In the genomic region with DNA sequence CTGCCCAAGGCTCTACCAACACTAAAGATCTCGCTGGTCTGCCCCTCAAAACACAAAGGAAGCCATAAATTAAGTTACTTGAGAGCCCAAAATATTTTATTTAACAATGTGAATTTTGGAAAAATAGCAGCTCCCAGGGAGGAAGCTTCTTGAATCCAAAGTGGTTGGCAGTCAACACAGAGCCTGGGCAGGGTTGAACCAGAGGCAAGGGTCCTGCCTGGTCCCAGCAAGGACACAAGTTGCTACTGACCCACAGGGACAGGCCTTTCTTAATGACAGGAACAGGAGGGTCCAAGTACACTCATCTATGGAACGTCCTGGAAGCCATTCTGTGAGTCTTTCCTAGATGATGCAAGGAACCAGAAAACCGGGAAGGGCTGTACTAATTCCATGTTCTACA, we compare ENCODE assay signal across 7 mouse cellular contexts. TPM values are rescaled to one million over a fixed set of nuclear protein-coding genes. Genes with fewer than 3 reads are reported as not detected.
DNase-seq lines count a peak whose midpoint lies in the region; ATAC-seq and TF ChIP-seq lines count a peak whose summit lies in the region.

No protein-coding gene starts in this region.

- no peak for DNase-seq in lung, postnatal 0 days (ENCODE audit: low spot score)
- DNase-seq in lung, adult 2 months: no peak
- no peak for DNase-seq in stomach, postnatal 0 days (ENCODE audit: low spot score)
- DNase-seq in layer of hippocampus, adult 8-10 months (ENCODE audit: low spot score in 2 of 2): no peak
- no peak for DNase-seq in gastrocnemius, postnatal 25 days

- peak overlapping the region; percentile 85; the same call in 1 of the 2 replicates for H3K4me3 ChIP-seq in lung, postnatal 0 days (ENCODE audit: low read depth, low read length)
- H3K4me3 ChIP-seq in lung, adult 2 months (replicated peaks; ENCODE audit: extremely low read depth, low read depth, low read length): no peak overlapping the region
- peak overlapping the region; percentile 88 for H3K4me3 ChIP-seq in forebrain, embryonic 15.5 days
- H3K4me3 ChIP-seq in liver, embryonic 12.5 days: peak overlapping the region; percentile 84
- H3K4me3 ChIP-seq in stomach, postnatal 0 days (ENCODE audit: low read depth, low read length): no peak overlapping the region

- no peaks in the 10 kb centered on the region for H3K27me3 ChIP-seq in lung, postnatal 0 days (replicated peaks; ENCODE audit: insufficient read depth, low read length)
- H3K27me3 ChIP-seq in forebrain, embryonic 15.5 days: no peaks in the 10 kb centered on the region
- H3K27me3 ChIP-seq in liver, embryonic 12.5 days (replicated peaks): no peaks in the 10 kb centered on the region
- H3K27me3 ChIP-seq in stomach, postnatal 0 days (ENCODE audit: control insufficient read depth, insufficient read depth, low read length): no peaks in the 10 kb centered on the region

- peak overlapping the region; percentile 78; the same call in 1 of the 2 replicates for H3K9ac ChIP-seq in lung, postnatal 0 days (replicated peaks; ENCODE audit: low read depth)
- peak overlapping the region; percentile 93; the same call in 1 of the 2 replicates for H3K9ac ChIP-seq in forebrain, embryonic 15.5 days (replicated peaks)
- peak overlapping the region; percentile 88; the same call in 1 of the 2 replicates for H3K9ac ChIP-seq in liver, embryonic 12.5 days
- H3K9ac ChIP-seq in stomach, postnatal 0 days (ENCODE audit: low read length): 0 out of 2 replicates have a peak overlapping the region, but pooled peaks have one; percentile 94

- no peaks in the 10 kb centered on the region for H3K9me3 ChIP-seq in lung, postnatal 0 days (ENCODE audit: low read length)
- H3K9me3 ChIP-seq in forebrain, embryonic 15.5 days: no peaks in the 10 kb centered on the region
- no peaks in the 10 kb centered on the region for H3K9me3 ChIP-seq in liver, embryonic 12.5 days (replicated peaks)
- no peaks in the 10 kb centered on the region for H3K9me3 ChIP-seq in stomach, postnatal 0 days (ENCODE audit: control insufficient read depth, low read length)

- peaks cover 11% of the 10 kb centered on the region; the same call in 1 of the 2 replicates for H3K4me1 ChIP-seq in lung, postnatal 0 days (ENCODE audit: insufficient read depth, low read depth, low read length)
- H3K4me1 ChIP-seq in lung, adult 2 months (ENCODE audit: control insufficient read depth, insufficient read depth, low read length): peaks cover 11% of the 10 kb centered on the region
- H3K4me1 ChIP-seq in forebrain, embryonic 15.5 days: peaks cover 40% of the 10 kb centered on the region
- peaks cover 52% of the 10 kb centered on the region for H3K4me1 ChIP-seq in liver, embryonic 12.5 days
- H3K4me1 ChIP-seq in stomach, postnatal 0 days (replicated peaks; ENCODE audit: control insufficient read depth, insufficient read depth): peaks cover 10% of the 10 kb centered on the region

- TF ChIP-seq CTCF in lung, postnatal 0 days (IDR thresholded peaks at IDR 0.05): no peak
- TF ChIP-seq CTCF in lung, adult 2 months (IDR thresholded peaks at IDR 0.05; ENCODE audit: insufficient read depth, low read length): no peak
- no peak for TF ChIP-seq CTCF in stomach, postnatal 0 days (IDR thresholded peaks at IDR 0.05; ENCODE audit: low read depth)

- peaks cover 15% of the 10 kb centered on the region; the same call in 1 of the 2 replicates for H3K36me3 ChIP-seq in lung, postnatal 0 days (ENCODE audit: insufficient read depth, low read length)
- peaks cover 29% of the 10 kb centered on the region for H3K36me3 ChIP-seq in forebrain, embryonic 15.5 days
- peaks cover 63% of the 10 kb centered on the region for H3K36me3 ChIP-seq in liver, embryonic 12.5 days
- H3K36me3 ChIP-seq in stomach, postnatal 0 days (ENCODE audit: control insufficient read depth, insufficient read depth, low read length): peaks cover 16% of the 10 kb centered on the region

- 58% methylated on average over 3 of the region's 3 CpGs for WGBS in lung, postnatal 0 days
- WGBS in lung, adult 2 months: 56% methylated on average over 3 of the region's 3 CpGs
- 63% methylated on average over 3 of the region's 3 CpGs for WGBS in forebrain, embryonic 15.5 days
- 59% methylated on average over 3 of the region's 3 CpGs for WGBS in liver, embryonic 12.5 days (ENCODE audit: insufficient replicate concordance)
- WGBS in stomach, postnatal 0 days: 43% methylated on average over 3 of the region's 3 CpGs

- 0 out of 2 replicates have a peak overlapping the region, but pooled peaks have one; percentile 85 for H3K27ac ChIP-seq in lung, postnatal 0 days (ENCODE audit: low read length)
- no peak overlapping the region for H3K27ac ChIP-seq in forebrain, embryonic 15.5 days (replicated peaks)
- 0 out of 2 replicates have a peak overlapping the region, but pooled peaks have one; percentile 23 for H3K27ac ChIP-seq in liver, embryonic 12.5 days
- peak overlapping the region; percentile 56; the same call in 1 of the 2 replicates for H3K27ac ChIP-seq in stomach, postnatal 0 days (replicated peaks)

- TF ChIP-seq POLR2A in lung, adult 2 months (IDR thresholded peaks at IDR 0.05; ENCODE audit: borderline replicate concordance, extremely low read depth, low read depth, low read length): no peak

- ATAC-seq in lung, postnatal 0 days: no peak
- ATAC-seq in forebrain, embryonic 15.5 days (replicated peaks): peak; percentile 17; the same call in 1 of the 2 replicates
- ATAC-seq in liver, embryonic 12.5 days: peak; percentile 17
- no peak for ATAC-seq in stomach, postnatal 0 days (ENCODE audit: low FRiP score, low TSS enrichment)

- peak overlapping the region; percentile 79 for H3K4me2 ChIP-seq in lung, postnatal 0 days (replicated peaks; ENCODE audit: low read depth, low read length)
- peak overlapping the region; percentile 77 for H3K4me2 ChIP-seq in forebrain, embryonic 15.5 days (replicated peaks)
- peak overlapping the region; percentile 81 for H3K4me2 ChIP-seq in liver, embryonic 12.5 days
- peak overlapping the region; percentile 17; the same call in 1 of the 2 replicates for H3K4me2 ChIP-seq in stomach, postnatal 0 days (replicated peaks; ENCODE audit: low read depth)

- no peak for TF ChIP-seq EP300 in lung, postnatal 0 days (IDR thresholded peaks at IDR 0.05)
- no peak for TF ChIP-seq EP300 in stomach, postnatal 0 days (optimal IDR thresholded peaks at IDR 0.05)

RNA-seq across cellular contexts. Expression of gene Inpp5e, which starts 0.4 kb away (rescaled TPM):
- 11.0 and 11.2 TPM in 2 replicates for polyA plus RNA-seq in lung, postnatal 0 days (2015; fragmentation: Nextera tagmentation; extraction: Ambion mirVana)
- polyA plus RNA-seq in lung, adult 2 months (2012; rRNA removed): 26.4 and 27.2 TPM in 2 replicates
- 20.6 and 22.4 TPM in 2 replicates for polyA plus RNA-seq in forebrain, embryonic 15.5 days (2015; fragmentation: Nextera tagmentation; extraction: Ambion mirVana)
- 10.1 and 12.3 TPM in 2 replicates for polyA plus RNA-seq in liver, embryonic 12.5 days (2016; fragmentation: Nextera tagmentation; extraction: Ambion mirVana)
- polyA plus RNA-seq in stomach, postnatal 0 days (2015; fragmentation: Nextera tagmentation; extraction: Ambion mirVana): 6.3 and 7.7 TPM in 2 replicates
- 10 to 100 TPM; 23.9 to 27.9 (median 25.8) TPM for total RNA-seq in layer of hippocampus, adult 8-10 months (2022)
- total RNA-seq in gastrocnemius, postnatal 25 days (2021): 1 to 10 TPM; 6.5 to 7.6 TPM

RNA-seq across cellular contexts. Expression of gene Pmpca, which starts 20.2 kb away (rescaled TPM):
- 39.0 and 42.0 TPM in 2 replicates for polyA plus RNA-seq in lung, postnatal 0 days (2015; fragmentation: Nextera tagmentation; extraction: Ambion mirVana)
- 20.0 and 28.1 TPM in 2 replicates for polyA plus RNA-seq in lung, adult 2 months (2012; rRNA removed)
- polyA plus RNA-seq in forebrain, embryonic 15.5 days (2015; fragmentation: Nextera tagmentation; extraction: Ambion mirVana): 90.2 and 98.3 TPM in 2 replicates
- polyA plus RNA-seq in liver, embryonic 12.5 days (2016; fragmentation: Nextera tagmentation; extraction: Ambion mirVana): 108 and 110 TPM in 2 replicates
- polyA plus RNA-seq in stomach, postnatal 0 days (2015; fragmentation: Nextera tagmentation; extraction: Ambion mirVana): 53.3 and 55.4 TPM in 2 replicates
- total RNA-seq in layer of hippocampus, adult 8-10 months (2022): 10 to 100 TPM; 87.2 to 97.4 (median 91.3) TPM
- 100 to 1,000 TPM; 128 to 139 TPM for total RNA-seq in gastrocnemius, postnatal 25 days (2021)

RNA-seq across cellular contexts. Expression of gene Entr1, which starts 20.2 kb away (rescaled TPM):
- 75.3 and 85.5 TPM in 2 replicates for polyA plus RNA-seq in lung, postnatal 0 days (2015; fragmentation: Nextera tagmentation; extraction: Ambion mirVana)
- 89.2 and 94.4 TPM in 2 replicates for polyA plus RNA-seq in lung, adult 2 months (2012; rRNA removed)
- 191 and 194 TPM in 2 replicates for polyA plus RNA-seq in forebrain, embryonic 15.5 days (2015; fragmentation: Nextera tagmentation; extraction: Ambion mirVana)
- 74.9 and 76.2 TPM in 2 replicates for polyA plus RNA-seq in liver, embryonic 12.5 days (2016; fragmentation: Nextera tagmentation; extraction: Ambion mirVana)
- 52.6 and 58.9 TPM in 2 replicates for polyA plus RNA-seq in stomach, postnatal 0 days (2015; fragmentation: Nextera tagmentation; extraction: Ambion mirVana)
- total RNA-seq in layer of hippocampus, adult 8-10 months (2022): 100 to 1,000 TPM; 125 to 165 (median 148) TPM
- 10 to 100 TPM; 24.9 to 27.3 TPM for total RNA-seq in gastrocnemius, postnatal 25 days (2021)

RNA-seq across cellular contexts. Expression of gene Snapc4, which starts 28.9 kb away (rescaled TPM):
- polyA plus RNA-seq in lung, postnatal 0 days (2015; fragmentation: Nextera tagmentation; extraction: Ambion mirVana): 7.4 and 9.3 TPM in 2 replicates
- 27.9 and 31.0 TPM in 2 replicates for polyA plus RNA-seq in lung, adult 2 months (2012; rRNA removed)
- polyA plus RNA-seq in forebrain, embryonic 15.5 days (2015; fragmentation: Nextera tagmentation; extraction: Ambion mirVana): 31.4 and 31.6 TPM in 2 replicates
- polyA plus RNA-seq in liver, embryonic 12.5 days (2016; fragmentation: Nextera tagmentation; extraction: Ambion mirVana): 20.6 and 24.7 TPM in 2 replicates
- 7.4 and 9.5 TPM in 2 replicates for polyA plus RNA-seq in stomach, postnatal 0 days (2015; fragmentation: Nextera tagmentation; extraction: Ambion mirVana)
- total RNA-seq in layer of hippocampus, adult 8-10 months (2022): 10 to 100 TPM; 72.9 to 86.2 (median 82.1) TPM
- total RNA-seq in gastrocnemius, postnatal 25 days (2021): 1 to 10 TPM; 5.7 to 5.9 TPM

RNA-seq across cellular contexts. Expression of gene Sec16a, which starts 35.7 kb away (rescaled TPM):
- 10.2 and 13.1 TPM in 2 replicates for polyA plus RNA-seq in lung, postnatal 0 days (2015; fragmentation: Nextera tagmentation; extraction: Ambion mirVana)
- polyA plus RNA-seq in lung, adult 2 months (2012; rRNA removed): 69.0 and 72.8 TPM in 2 replicates
- 18.3 and 19.8 TPM in 2 replicates for polyA plus RNA-seq in forebrain, embryonic 15.5 days (2015; fragmentation: Nextera tagmentation; extraction: Ambion mirVana)
- 13.0 and 14.4 TPM in 2 replicates for polyA plus RNA-seq in liver, embryonic 12.5 days (2016; fragmentation: Nextera tagmentation; extraction: Ambion mirVana)
- polyA plus RNA-seq in stomach, postnatal 0 days (2015; fragmentation: Nextera tagmentation; extraction: Ambion mirVana): 10.6 and 11.7 TPM in 2 replicates
- total RNA-seq in layer of hippocampus, adult 8-10 months (2022): 10 to 100 TPM; 48.2 to 56.5 (median 54.5) TPM
- 10 to 100 TPM; 22.0 to 23.9 TPM for total RNA-seq in gastrocnemius, postnatal 25 days (2021)

Comparison
In these comparisons a context has a peak if more than half of its experiments do, and no peak if none do; other contexts are left out.
1. H3K4me3 ChIP-seq: peak in lung, postnatal 0 days (single experiment), forebrain, embryonic 15.5 days (single experiment) and liver, embryonic 12.5 days (single experiment); none in lung, adult 2 months (single experiment) and stomach, postnatal 0 days (single experiment).
2. ATAC-seq: peak in forebrain, embryonic 15.5 days (single experiment) and liver, embryonic 12.5 days (single experiment); none in lung, postnatal 0 days (single experiment) and stomach, postnatal 0 days (single experiment).
3. H3K4me2 ChIP-seq: peak in every context shown above with its lines; median percentile 81 in liver, embryonic 12.5 days; 79 in lung, postnatal 0 days; 77 in forebrain, embryonic 15.5 days; 17 in stomach, postnatal 0 days.
4. Peak in every context shown above with its lines, with median percentiles within 50 percentile points of each other: H3K9ac ChIP-seq.